Mouse (Mus musculus) intestine, embryonic 14.5 days (tissue): ENCODE data around the gene Fras1. TPM values are rescaled to one million over a fixed set of nuclear protein-coding genes. Genes with fewer than 3 reads are reported as not detected.
A peak's percentile ranks its signal among the peaks of the same experiment; 100 is the strongest.

Source experiments
- ATAC-seq: fragments of 200-750 bp; cut with Nextera tagmentation; replicated peaks from 2 replicates; pipeline ENCODE4 v1.8.0; 2017; ENCODE audit warnings: low read depth, moderate number of reproducible peaks, moderate TSS enrichment, moderate library complexity; ENCODE audit not compliant: low FRiP score, low TSS enrichment
- DNase-seq: peaks from one replicate; pipeline ENCODE4 v3.0.0-alpha.2; 2018; ENCODE audit warnings: low spot score
- H3K27ac ChIP-seq: fragments of 300-500 bp; sonication (generic); 2 replicates; pipeline ENCODE4 v1.5.1; 2014; ENCODE audit warnings: low read depth, mild to moderate bottlenecking, control low read depth
- H3K27me3 ChIP-seq: fragments of 300-500 bp; sonication (generic); replicated peaks from 2 replicates; pipeline ENCODE4 v1.6.1; 2014; ENCODE audit warnings: low read length, control low read depth; ENCODE audit not compliant: control insufficient read depth, insufficient read depth
- H3K36me3 ChIP-seq: fragments of 300-500 bp; sonication (generic); 2 replicates; pipeline ENCODE4 v1.6.1; 2014; ENCODE audit warnings: low read length, control low read depth; ENCODE audit not compliant: control insufficient read depth, insufficient read depth
- H3K4me1 ChIP-seq: fragments of 300-500 bp; sonication (generic); replicated peaks from 2 replicates; pipeline ENCODE4 v1.6.1; 2014; ENCODE audit warnings: low read length, control low read depth, mixed read lengths; ENCODE audit not compliant: control insufficient read depth, insufficient read depth
- H3K4me2 ChIP-seq: fragments of 300-500 bp; sonication (generic); 2 replicates; pipeline ENCODE4 v1.6.1; 2014; ENCODE audit warnings: low read length
- H3K4me3 ChIP-seq: fragments of 300-500 bp; sonication (generic); 2 replicates; pipeline ENCODE4 v1.5.1; 2014; ENCODE audit warnings: low read depth, low read length, control low read depth, mixed read lengths
- H3K9ac ChIP-seq: fragments of 300-500 bp; sonication (generic); 2 replicates; pipeline ENCODE4 v1.6.1; 2014; ENCODE audit warnings: mild to moderate bottlenecking, low read length
- H3K9me3 ChIP-seq: fragments of 300-500 bp; sonication (generic); 2 replicates; pipeline ENCODE4 v1.6.1; 2016; ENCODE audit warnings: low read length, control low read depth; ENCODE audit not compliant: control insufficient read depth
- WGBS: fragments of 180-500 bp; shearing (Covaris S2); extraction: QIAGEN DNeasy Blood & Tissue Kit; methylation state at CpG from one replicate; pipeline ENCODE4 v1.1.7; 2014; 5-methylcytosine and 5-hydroxymethylcytosine counted together
- polyA plus RNA-seq: library from polyadenylated mRNA; unstranded; fragments of >200 nt; fragmentation: Nextera tagmentation; extraction: Ambion mirVana; gene quantifications from 2 replicates; pipeline ENCODE4 v1.2.1, GENCODE M21; 2014

Gene Fras1
- polyA plus RNA-seq, 1 experiment from 2014 or later = 41.4 TPM

- no peak overlapping the region for H3K27ac ChIP-seq
- H3K9me3 ChIP-seq = no peaks in the 10 kb centered on the region
- no peaks in the 10 kb centered on the region for H3K36me3 ChIP-seq
- H3K27me3 ChIP-seq = no peaks in the 10 kb centered on the region
- WGBS = 69% methylated on average over 2 of the region's 2 CpGs
- ATAC-seq = no peak
- peaks cover 14% of the 10 kb centered on the region for H3K4me1 ChIP-seq
- no peak for DNase-seq
- H3K9ac ChIP-seq = no peak overlapping the region
- H3K4me3 ChIP-seq = no peak overlapping the region
- H3K4me2 ChIP-seq = no peak overlapping the region
These were observed 246.5 kb downstream of the Fras1 start for GRCm38 (mm10) chr5:96620209-96620608.

GRCm38 (mm10) chr5:96620618-96621017 is 246.9 kb downstream of the Fras1 start:
- Histone ChIP-seq H3K4me3 (no peak overlapping the region), H3K27me3 (no peaks in the 10 kb centered on the region), H3K4me1 (peaks cover 14% of the 10 kb centered on the region), H3K36me3 (no peaks in the 10 kb centered on the region), H3K9me3 (no peaks in the 10 kb centered on the region), H3K9ac (no peak overlapping the region), H3K4me2 (no peak overlapping the region), H3K27ac (no peak overlapping the region)
- 89% methylated on average over 5 of the region's 5 CpGs for WGBS
- no peak for ATAC-seq
- DNase-seq = no peak

GRCm38 (mm10) chr5:96622604-96623352 is 249.0 kb downstream of the Fras1 start:
- H3K36me3 ChIP-seq = no peaks in the 10 kb centered on the region
- H3K9me3 ChIP-seq = no peaks in the 10 kb centered on the region
- H3K4me3 ChIP-seq = no peak overlapping the region
- ATAC-seq = 0 out of 2 replicates have a peak, but pooled peaks have one; percentile 36
- no peak for DNase-seq
- H3K27me3 ChIP-seq = no peaks in the 10 kb centered on the region
- WGBS = 23% methylated on average over 5 of the region's 5 CpGs
- peak overlapping the region; percentile 14; the same call in 1 of the 2 replicates for H3K4me2 ChIP-seq
- peaks cover 8% of the 10 kb centered on the region for H3K4me1 ChIP-seq
- H3K9ac ChIP-seq = no peak overlapping the region
- no peak overlapping the region for H3K27ac ChIP-seq

DNA sequence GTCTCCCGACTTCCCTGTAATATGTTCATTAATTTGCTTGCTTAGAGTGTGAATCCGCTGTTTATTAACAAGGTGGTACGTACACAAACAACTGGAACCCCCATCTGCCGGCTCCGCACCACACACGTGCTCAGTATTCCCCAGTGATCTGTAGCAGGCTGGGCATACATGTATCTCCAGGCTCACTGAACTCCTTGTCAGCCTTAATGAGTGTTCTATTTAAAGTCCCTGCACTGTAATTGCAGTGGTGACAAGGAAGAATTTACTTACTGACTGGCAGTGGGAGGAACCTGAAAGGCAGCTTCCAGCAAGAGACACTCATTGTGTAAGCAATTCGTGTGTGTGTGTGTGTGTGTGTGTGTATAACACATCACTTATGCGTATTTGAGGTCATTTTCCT is 256.1 kb downstream of the Fras1 start:
- 67% methylated on average over 8 of the region's 8 CpGs for WGBS
- no peak for ATAC-seq
- no peaks in the 10 kb centered on the region for H3K36me3 ChIP-seq

GRCm38 (mm10) chr5:96635146-96635862 is 261.5 kb downstream of the Fras1 start:
- H3K27me3 ChIP-seq = no peaks in the 10 kb centered on the region
- 76% methylated on average over 17 of the region's 17 CpGs for WGBS

More for the DNA sequence above, 256.1 kb downstream of the Fras1 start:
- DNase-seq = no peak
- H3K4me1 ChIP-seq = no peaks in the 10 kb centered on the region
- no peak overlapping the region for H3K27ac ChIP-seq
- H3K9ac ChIP-seq = no peak overlapping the region
- no peak overlapping the region for H3K4me2 ChIP-seq
- H3K27me3 ChIP-seq = no peaks in the 10 kb centered on the region
- H3K9me3 ChIP-seq = no peaks in the 10 kb centered on the region
- no peak overlapping the region for H3K4me3 ChIP-seq

GRCm38 (mm10) chr5:96635866-96636265 is 262.1 kb downstream of the Fras1 start:
- Histone ChIP-seq H3K4me3 (no peak overlapping the region), H3K27me3 (no peaks in the 10 kb centered on the region), H3K27ac (no peak overlapping the region), H3K36me3 (no peaks in the 10 kb centered on the region), H3K4me2 (no peak overlapping the region), H3K4me1 (no peaks in the 10 kb centered on the region), H3K9me3 (no peaks in the 10 kb centered on the region), H3K9ac (no peak overlapping the region)
- whole genome bisulfite sequencing = 86% methylated on average over 5 of the region's 5 CpGs
- no peak for ATAC-seq
- no peak for DNase-seq

More at GRCm38 (mm10) chr5:96635146-96635862, 261.5 kb downstream of the Fras1 start:
- H3K4me1 ChIP-seq = no peaks in the 10 kb centered on the region
- DNase-seq (no peak), ATAC-seq (no peak)
- H3K36me3 ChIP-seq = no peaks in the 10 kb centered on the region
- H3K4me2 ChIP-seq = no peak overlapping the region
- H3K9me3 ChIP-seq = no peaks in the 10 kb centered on the region
- no peak overlapping the region for H3K9ac ChIP-seq
- H3K27ac ChIP-seq = no peak overlapping the region
- H3K4me3 ChIP-seq = no peak overlapping the region

DNA sequence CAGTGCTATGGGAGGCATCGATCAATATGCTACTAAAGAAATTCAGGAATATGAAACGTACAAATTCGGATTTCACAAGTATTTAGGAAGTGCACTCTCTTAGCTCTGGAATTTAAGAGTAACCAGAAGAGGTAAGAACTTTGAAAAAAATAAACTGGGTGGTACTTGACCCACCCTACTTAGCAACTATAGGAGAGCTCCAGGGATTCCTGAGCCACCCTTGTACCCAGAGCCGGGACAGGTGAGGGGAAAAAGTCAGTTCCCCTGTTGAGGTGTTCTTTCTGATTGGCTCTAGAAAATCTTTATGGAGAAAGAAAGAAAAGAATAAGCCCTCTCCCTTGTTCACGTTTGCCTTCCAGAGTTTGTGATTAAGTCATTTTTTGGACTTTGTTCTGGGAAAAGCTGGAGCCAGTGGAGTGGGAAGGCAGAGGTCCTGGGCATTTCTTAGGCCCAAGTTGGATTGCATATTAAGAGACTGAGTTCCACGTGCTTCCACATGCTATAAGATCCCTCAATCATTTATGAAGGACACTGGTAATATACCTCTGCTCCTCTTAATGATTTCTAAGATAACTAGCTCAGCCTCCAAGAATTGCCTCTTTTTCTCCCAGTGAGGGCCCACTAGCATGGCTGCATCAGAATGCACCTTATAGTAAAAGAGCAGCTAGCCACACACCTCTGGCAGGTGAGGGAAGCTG is 265.6 kb downstream of the Fras1 start:
- H3K27ac ChIP-seq = no peak overlapping the region
- H3K4me2 ChIP-seq = no peak overlapping the region
- H3K36me3 ChIP-seq = no peaks in the 10 kb centered on the region
- no peaks in the 10 kb centered on the region for H3K9me3 ChIP-seq
- no peaks in the 10 kb centered on the region for H3K4me1 ChIP-seq
- ATAC-seq (no peak), DNase-seq (no peak)
- 88% methylated on average over 6 of the region's 6 CpGs for WGBS
- H3K4me3 ChIP-seq = no peak overlapping the region
- H3K27me3 ChIP-seq = no peaks in the 10 kb centered on the region
- H3K9ac ChIP-seq = no peak overlapping the region

- Histone ChIP-seq H3K9me3 (no peaks in the 10 kb centered on the region), H3K4me1 (no peaks in the 10 kb centered on the region), H3K9ac (no peak overlapping the region), H3K27ac (no peak overlapping the region), H3K4me3 (no peak overlapping the region), H3K27me3 (no peaks in the 10 kb centered on the region), H3K36me3 (no peaks in the 10 kb centered on the region), H3K4me2 (no peak overlapping the region)
- WGBS = 90% methylated on average over 2 of the region's 2 CpGs
- DNase-seq (no peak), ATAC-seq (no peak)
These were observed 267.5 kb downstream of the Fras1 start for GRCm38 (mm10) chr5:96641297-96641696.
